Mouse (Mus musculus) C3H10T1/2 (cell line): ENCODE measurements around the gene Hyls1. TPM values are rescaled to one million over a fixed set of nuclear protein-coding genes. Genes with fewer than 3 reads are reported as not detected.

Experiments
- polyA plus RNA-seq, 2 experiments: library from polyadenylated mRNA; unstranded; fragments of >200 nt; fragmentation: generic; extraction: Trizol; gene quantifications; one replicate each; pipeline ENCODE4 v1.2.1; 2012; ENCODE audit warnings: missing spikeins in 2 of 2

Gene Hyls1
- polyA plus RNA-seq = 1 to 10 TPM in 1 of 2 experiments, under 1 TPM in 1; 0.46 to 5.7 TPM

DNA sequence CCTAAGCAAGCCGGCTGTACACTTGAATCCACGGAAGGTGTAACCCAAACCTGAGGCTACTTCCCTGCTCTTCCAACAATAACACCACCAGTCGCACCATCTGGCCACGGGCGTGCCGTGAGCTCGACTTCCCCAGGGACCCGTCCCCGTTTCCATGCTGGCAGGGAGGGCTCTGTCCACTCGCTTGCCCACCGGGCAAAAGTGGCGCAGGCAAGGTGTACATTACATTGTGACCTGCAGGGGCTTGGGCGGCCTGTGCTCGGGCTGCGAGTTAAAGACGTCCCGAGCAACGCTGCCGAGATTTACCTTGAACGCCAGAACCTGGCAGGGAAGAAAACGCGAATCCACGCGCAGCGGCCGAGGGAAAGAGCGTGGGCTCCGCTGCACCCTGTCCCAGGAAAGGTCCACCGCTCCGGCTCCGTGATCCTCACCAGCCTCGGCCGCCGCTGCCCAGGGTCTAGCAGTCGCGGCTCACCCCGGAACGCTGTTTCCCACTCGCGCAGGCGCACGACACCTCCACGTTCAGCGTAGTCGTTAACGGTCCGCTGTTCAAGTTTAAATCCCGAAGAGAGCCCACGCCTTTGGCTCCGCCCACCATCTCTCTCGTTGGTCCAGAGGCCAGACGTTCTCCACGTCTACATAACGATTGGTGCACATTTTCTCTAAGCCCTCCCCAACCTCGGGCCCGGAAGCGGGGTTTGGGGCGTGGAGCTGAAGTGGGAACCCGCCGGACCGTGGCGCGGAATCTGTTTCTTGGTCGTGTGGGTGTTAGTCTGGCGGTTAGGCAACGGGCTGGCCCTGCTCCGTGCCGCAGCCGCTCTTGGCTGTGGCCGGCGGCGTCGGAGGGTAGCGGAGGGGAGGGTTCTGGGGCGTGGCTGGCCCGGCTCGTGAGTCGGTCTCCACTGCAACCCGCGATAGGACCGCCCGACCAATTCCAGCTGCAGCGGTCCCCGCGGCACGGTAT, at the start of gene Hyls1, which contains the start of gene Pate2:
Gene Hyls1 (minus strand): TSS at position 828 of the 964 bp plus-strand sequence.
Gene Pate2 (plus strand): TSS at position 714 of the 964 bp plus-strand sequence.

GRCm38 (mm10) chr9:35611841-35612240, 41.6 kb upstream of the Hyls1 start, which contains the start of gene Pate4:
Gene Pate4 (minus strand): TSS chr9:35611941.

GRCm38 (mm10) chr9:35558257-35559008, 11.8 kb downstream of the Hyls1 start, which contains the start of the genes Ddx25 and Pus3:
Gene Ddx25 (minus strand): TSS chr9:35558528.
Gene Pus3 (plus strand): TSS chr9:35558595.

GRCm38 (mm10) chr9:35518169-35518568, 52.0 kb downstream of the Hyls1 start, which contains the start of gene Gm1113:
Gene Gm1113 (minus strand): TSS chr9:35518269.

Other genes starting within 250 kb of the Hyls1 start
- gene Cdon, start 149.3 kb downstream of the Hyls1 start, polyA plus RNA-seq = 1 to 10 TPM in 1 of 2 experiments, under 1 TPM in 1; 0.14 to 7.4 TPM
- gene Gm1113, start 52.1 kb downstream of the Hyls1 start, polyA plus RNA-seq = not detected
- not detected for gene Ddx25, start 11.9 kb downstream of the Hyls1 start, polyA plus RNA-seq
- 1 to 10 TPM in 1 of 2 experiments, under 1 TPM in 1; 0.25 to 2.1 TPM for gene Pus3, start 11.8 kb downstream of the Hyls1 start, polyA plus RNA-seq
- gene Pate2, start 114 bp downstream of the Hyls1 start, polyA plus RNA-seq = under 1 TPM; 0.08 to 0.25 TPM
- gene Pate4, start 41.5 kb upstream of the Hyls1 start, polyA plus RNA-seq = not detected
- not detected for gene Pate3, start 77.8 kb upstream of the Hyls1 start, polyA plus RNA-seq
- gene Pate1, start 117.0 kb upstream of the Hyls1 start, polyA plus RNA-seq = not detected
- gene Gm17677, start 170.7 kb upstream of the Hyls1 start, polyA plus RNA-seq = not detected
- not detected for gene Gm17727, start 207.7 kb upstream of the Hyls1 start, polyA plus RNA-seq
- not detected for gene Gm27235, start 219.7 kb upstream of the Hyls1 start, polyA plus RNA-seq
- not detected for gene D730048I06Rik, start 219.7 kb upstream of the Hyls1 start, polyA plus RNA-seq